Mouse (Mus musculus): ENCODE results near the gene Aldh1l1.

DNA sequence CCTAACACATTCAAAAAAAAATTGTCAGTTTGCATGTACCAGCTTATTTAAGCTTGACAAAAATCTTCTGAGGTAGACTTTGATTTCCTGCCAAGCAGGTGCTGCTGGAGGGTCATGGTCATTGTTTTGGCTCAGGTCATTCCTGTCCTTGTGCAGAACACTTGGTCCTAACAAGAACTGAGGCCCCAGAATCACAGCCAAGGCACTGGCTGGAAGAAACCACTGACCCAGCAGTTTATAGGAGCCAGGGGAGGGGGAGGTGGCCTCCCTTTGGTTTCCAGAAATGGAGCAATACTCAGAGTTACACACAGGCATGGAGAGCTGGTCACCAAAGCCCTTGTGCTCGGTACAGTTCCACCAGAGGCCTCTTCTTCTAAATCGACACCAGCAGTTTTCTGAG, 96.1 kb downstream of the Aldh1l1 start:
- TF ChIP-seq CTCF (IDR thresholded peaks at IDR 0.05; ENCODE audit: low read depth, low read length) (no peak), POLR2A (IDR thresholded peaks at IDR 0.05; ENCODE audit: extremely low read depth, insufficient read depth, low read length) (no peak)

All from liver, adult 2 months (tissue).